Mouse (Mus musculus) kidney, embryonic 15.5 days (tissue): ENCODE results near the gene Pank4. TPM values are rescaled to one million over a fixed set of nuclear protein-coding genes. Genes with fewer than 3 reads are reported as not detected.

ENCODE experiments used
- ATAC-seq: fragments of 200-750 bp; cut with Nextera tagmentation; replicated peaks from 2 replicates; pipeline ENCODE4 v1.8.0; 2017; ENCODE audit warnings: moderate TSS enrichment; ENCODE audit not compliant: low FRiP score
- H3K27ac ChIP-seq: fragments of 300-500 bp; sonication (generic); 2 replicates; pipeline ENCODE4 v1.5.1; 2015; ENCODE audit warnings: mild to moderate bottlenecking, inconsistent platforms
- H3K27me3 ChIP-seq: fragments of 300-500 bp; sonication (generic); 2 replicates; pipeline ENCODE4 v1.6.1; 2015; ENCODE audit warnings: inconsistent platforms
- H3K36me3 ChIP-seq: fragments of 300-500 bp; sonication (generic); 2 replicates; pipeline ENCODE4 v1.6.1; 2015; ENCODE audit warnings: inconsistent platforms
- H3K4me1 ChIP-seq: fragments of 300-500 bp; sonication (generic); 2 replicates; pipeline ENCODE4 v1.6.1; 2015; ENCODE audit warnings: inconsistent platforms
- H3K4me2 ChIP-seq: fragments of 300-500 bp; sonication (generic); 2 replicates; pipeline ENCODE4 v1.6.1; 2015; ENCODE audit warnings: moderate library complexity, mild to moderate bottlenecking, inconsistent platforms
- H3K4me3 ChIP-seq: fragments of 300-500 bp; sonication (generic); replicated peaks from 2 replicates; pipeline ENCODE4 v1.5.1; 2015; ENCODE audit warnings: mild to moderate bottlenecking, inconsistent platforms
- H3K9ac ChIP-seq: fragments of 300-500 bp; sonication (generic); 2 replicates; pipeline ENCODE4 v1.6.1; 2015; ENCODE audit warnings: mild to moderate bottlenecking, inconsistent platforms
- H3K9me3 ChIP-seq: fragments of 300-500 bp; sonication (generic); replicated peaks from 2 replicates; pipeline ENCODE4 v1.6.1; 2016; ENCODE audit warnings: inconsistent platforms
- WGBS: fragments of 180-500 bp; shearing (Covaris S2); methylation state at CpG from one replicate; pipeline ENCODE4 v1.1.7; 2015; ENCODE audit warnings: mixed read lengths; 5-methylcytosine and 5-hydroxymethylcytosine counted together
- polyA plus RNA-seq: library from polyadenylated mRNA; unstranded; fragments of >200 nt; fragmentation: Nextera tagmentation; extraction: Ambion mirVana; gene quantifications from 2 replicates; pipeline ENCODE4 v1.2.1, GENCODE M21; 2015

Pank4 gene
- polyA plus RNA-seq, 1 experiment from 2014 or later: 46.3 TPM

- no peak for ATAC-seq
- Histone ChIP-seq H3K4me2 (peak within 1 kb of the TSS; percentile 77), H3K9me3 (no peaks in the 10 kb centered on the region), H3K36me3 (no peaks in the 10 kb centered on the region; the same call in 1 of the 2 replicates), H3K4me1 (peaks cover 81% of the 10 kb centered on the region), H3K27ac (peak within 1 kb of the TSS; percentile 28; the same call in 1 of the 2 replicates), H3K9ac (peak within 1 kb of the TSS; percentile 43), H3K27me3 (peaks cover 76% of the 10 kb centered on the region), H3K4me3 (peak within 1 kb of the TSS; percentile 90)
- WGBS: under 1% methylated on average over 57 of the region's 65 CpGs
These were observed 3.2 kb upstream of the Pank4 start, which contains the start of gene Hes5 for GRCm38 (mm10) chr4:154960690-154961225. Hes5 (plus strand) TSS chr4:154960923.

GRCm38 (mm10) chr4:154961226-154961738 is 2.6 kb upstream of the Pank4 start:
- Histone ChIP-seq H3K27me3 (peaks cover 71% of the 10 kb centered on the region), H3K4me1 (peaks cover 86% of the 10 kb centered on the region)

GRCm38 (mm10) chr4:154961911-154962310 is 2.0 kb upstream of the Pank4 start:
- peaks cover 66% of the 10 kb centered on the region for H3K27me3 ChIP-seq
- H3K9ac ChIP-seq: peak overlapping the region; percentile 43; the same call in 1 of the 2 replicates
- H3K36me3 ChIP-seq: peaks cover 9% of the 10 kb centered on the region; the same call in 1 of the 2 replicates
- H3K4me1 ChIP-seq: peaks cover 87% of the 10 kb centered on the region
- WGBS: 23% methylated on average over 13 of the region's 13 CpGs
- H3K27ac ChIP-seq: no peak overlapping the region
- H3K4me2 ChIP-seq: peak overlapping the region; percentile 77
- peak overlapping the region; percentile 90 for H3K4me3 ChIP-seq
- no peaks in the 10 kb centered on the region for H3K9me3 ChIP-seq
- no peak for ATAC-seq

More at GRCm38 (mm10) chr4:154961226-154961738, 2.6 kb upstream of the Pank4 start:
- H3K36me3 ChIP-seq: peaks cover 3% of the 10 kb centered on the region; the same call in 1 of the 2 replicates
- H3K9ac ChIP-seq: peak overlapping the region; percentile 43
- ATAC-seq: no peak
- WGBS: under 1% methylated on average over 47 of the region's 47 CpGs
- peak overlapping the region; percentile 77 for H3K4me2 ChIP-seq
- peak overlapping the region; percentile 28; the same call in 1 of the 2 replicates for H3K27ac ChIP-seq
- peak overlapping the region; percentile 90 for H3K4me3 ChIP-seq
- no peaks in the 10 kb centered on the region for H3K9me3 ChIP-seq

- Histone ChIP-seq H3K9me3 (no peaks in the 10 kb centered on the region), H3K4me3 (peak overlapping the region; percentile 90), H3K4me2 (peak overlapping the region; percentile 77), H3K27me3 (peaks cover 59% of the 10 kb centered on the region), H3K4me1 (peaks cover 82% of the 10 kb centered on the region), H3K27ac (no peak overlapping the region), H3K36me3 (peaks cover 13% of the 10 kb centered on the region; the same call in 1 of the 2 replicates), H3K9ac (no peak overlapping the region)
- ATAC-seq: no peak
- 84% methylated on average over 7 of the region's 7 CpGs for WGBS
These were observed 1.2 kb upstream of the Pank4 start for GRCm38 (mm10) chr4:154962683-154963082.

- Histone ChIP-seq H3K9me3 (no peaks in the 10 kb centered on the region), H3K36me3 (peaks cover 13% of the 10 kb centered on the region; the same call in 1 of the 2 replicates), H3K4me1 (peaks cover 76% of the 10 kb centered on the region), H3K4me2 (peak overlapping the region; percentile 77), H3K27me3 (peaks cover 52% of the 10 kb centered on the region), H3K4me3 (peak overlapping the region; percentile 90), H3K9ac (peak overlapping the region; percentile 88; the same call in 1 of the 2 replicates), H3K27ac (peak overlapping the region; percentile 93; the same call in 1 of the 2 replicates)
- ATAC-seq: no peak
- WGBS: 14% methylated on average over 11 of the region's 11 CpGs
These were observed 610 bp upstream of the Pank4 start for GRCm38 (mm10) chr4:154963190-154963836.

GRCm38 (mm10) chr4:154964581-154965235 is 785 bp downstream of the Pank4 start:
- Histone ChIP-seq H3K27me3 (peaks cover 38% of the 10 kb centered on the region), H3K9ac (peak overlapping the region; percentile 88), H3K4me2 (peak overlapping the region; percentile 77), H3K27ac (peak overlapping the region; percentile 93), H3K4me3 (peak overlapping the region; percentile 90), H3K4me1 (peaks cover 65% of the 10 kb centered on the region), H3K9me3 (no peaks in the 10 kb centered on the region), H3K36me3 (peaks cover 23% of the 10 kb centered on the region)
- no peak for ATAC-seq
- 2% methylated on average over 35 of the region's 36 CpGs for WGBS

- Histone ChIP-seq H3K36me3 (peaks cover 34% of the 10 kb centered on the region), H3K27ac (no peak overlapping the region), H3K9ac (0 out of 2 replicates have a peak overlapping the region, but pooled peaks have one; percentile 26), H3K4me2 (peak overlapping the region; percentile 77), H3K27me3 (peaks cover 27% of the 10 kb centered on the region), H3K4me1 (peaks cover 53% of the 10 kb centered on the region), H3K4me3 (peak overlapping the region; percentile 90), H3K9me3 (no peaks in the 10 kb centered on the region)
- 73% methylated on average over 3 of the region's 3 CpGs for WGBS
- no peak for ATAC-seq
These were observed 1.9 kb downstream of the Pank4 start for GRCm38 (mm10) chr4:154965856-154966255.

- Histone ChIP-seq H3K4me3 (no peak overlapping the region), H3K9me3 (no peaks in the 10 kb centered on the region), H3K4me1 (peaks cover 40% of the 10 kb centered on the region), H3K4me2 (no peak overlapping the region), H3K9ac (no peak overlapping the region), H3K27ac (no peak overlapping the region), H3K27me3 (peaks cover 14% of the 10 kb centered on the region), H3K36me3 (peaks cover 47% of the 10 kb centered on the region)
- whole genome bisulfite sequencing: 63% methylated on average over 5 of the region's 5 CpGs
- ATAC-seq: no peak
These were observed 3.2 kb downstream of the Pank4 start for GRCm38 (mm10) chr4:154967173-154967572.

- no peak overlapping the region for H3K9ac ChIP-seq
- no peak overlapping the region for H3K4me3 ChIP-seq
- H3K4me2 ChIP-seq: no peak overlapping the region
- no peaks in the 10 kb centered on the region for H3K9me3 ChIP-seq
- WGBS: 94% methylated on average over 12 of the region's 12 CpGs
- peaks cover 89% of the 10 kb centered on the region for H3K36me3 ChIP-seq
- H3K27ac ChIP-seq: no peak overlapping the region
- no peaks in the 10 kb centered on the region for H3K27me3 ChIP-seq
- H3K4me1 ChIP-seq: no peaks in the 10 kb centered on the region
- no peak for ATAC-seq
These were observed 8.6 kb downstream of the Pank4 start for GRCm38 (mm10) chr4:154972546-154972945.

- WGBS: 79% methylated on average over 11 of the region's 11 CpGs
- H3K27ac ChIP-seq: no peak overlapping the region
- H3K9ac ChIP-seq: no peak overlapping the region
- H3K4me2 ChIP-seq: no peak overlapping the region
- H3K27me3 ChIP-seq: no peaks in the 10 kb centered on the region
- no peak for ATAC-seq
- H3K4me3 ChIP-seq: no peak overlapping the region
- peaks cover 100% of the 10 kb centered on the region for H3K36me3 ChIP-seq
- H3K4me1 ChIP-seq: no peaks in the 10 kb centered on the region
- H3K9me3 ChIP-seq: no peaks in the 10 kb centered on the region
These were observed 10.3 kb downstream of the Pank4 start for GRCm38 (mm10) chr4:154974163-154974611.

GRCm38 (mm10) chr4:154980110-154980509 is 16.2 kb downstream of the Pank4 start:
- Histone ChIP-seq H3K27me3 (peaks cover 19% of the 10 kb centered on the region), H3K4me1 (peaks cover 6% of the 10 kb centered on the region), H3K9me3 (no peaks in the 10 kb centered on the region), H3K4me2 (no peak overlapping the region), H3K27ac (no peak overlapping the region), H3K36me3 (peaks cover 63% of the 10 kb centered on the region), H3K9ac (no peak overlapping the region), H3K4me3 (no peak overlapping the region)
- 86% methylated on average over 4 of the region's 4 CpGs for WGBS
- ATAC-seq: no peak
